Mouse (Mus musculus) neural tube, embryonic 14.5 days (tissue): ENCODE results near the gene Gstm4. TPM values are rescaled to one million over a fixed set of nuclear protein-coding genes. Genes with fewer than 3 reads are reported as not detected.

Experiments
- ATAC-seq: fragments of 200-750 bp; cut with Nextera tagmentation; 2 replicates; pipeline ENCODE4 v1.8.0; 2017; ENCODE audit warnings: low read depth, mild to moderate bottlenecking, moderate TSS enrichment, moderate library complexity
- H3K27ac ChIP-seq: fragments of 300-500 bp; sonication (generic); 2 replicates; pipeline ENCODE4 v1.5.1; 2014; ENCODE audit warnings: low read depth, mild to moderate bottlenecking, control low read depth, low read length, moderate library complexity, mixed read lengths
- H3K27me3 ChIP-seq: fragments of 300-500 bp; sonication (generic); 2 replicates; pipeline ENCODE4 v1.6.1; 2014; ENCODE audit warnings: low read length; ENCODE audit not compliant: control insufficient read depth, insufficient read depth
- H3K36me3 ChIP-seq: fragments of 300-500 bp; sonication (generic); 2 replicates; pipeline ENCODE4 v1.6.1; 2014; ENCODE audit warnings: low read length, mixed read lengths; ENCODE audit not compliant: control insufficient read depth, insufficient read depth
- H3K4me1 ChIP-seq: fragments of 300-500 bp; sonication (generic); 2 replicates; pipeline ENCODE4 v1.6.1; 2014; ENCODE audit warnings: low read length; ENCODE audit not compliant: control insufficient read depth, insufficient read depth
- H3K4me2 ChIP-seq: fragments of 300-500 bp; sonication (generic); 2 replicates; pipeline ENCODE4 v1.6.1; 2014; ENCODE audit warnings: mild to moderate bottlenecking, low read depth, low read length, control low read depth
- H3K4me3 ChIP-seq: fragments of 300-500 bp; sonication (generic); 2 replicates; pipeline ENCODE4 v1.5.1; 2014; ENCODE audit warnings: low read depth, low read length, control low read depth, mixed read lengths
- H3K9ac ChIP-seq: fragments of 300-500 bp; sonication (generic); replicated peaks from 2 replicates; pipeline ENCODE4 v1.6.1; 2014; ENCODE audit warnings: low read depth, mild to moderate bottlenecking, control low read depth, low read length, mixed read lengths
- H3K9me3 ChIP-seq: fragments of 300-500 bp; sonication (generic); 2 replicates; pipeline ENCODE4 v1.6.1; 2016; ENCODE audit warnings: low read length; ENCODE audit not compliant: control insufficient read depth
- WGBS: fragments of 180-500 bp; shearing (Covaris S2); extraction: QIAGEN DNeasy Blood & Tissue Kit; methylation state at CpG from one replicate; pipeline ENCODE4 v1.1.7; 2014; 5-methylcytosine and 5-hydroxymethylcytosine counted together
- polyA plus RNA-seq: library from polyadenylated mRNA; unstranded; fragments of >200 nt; fragmentation: Nextera tagmentation; extraction: Ambion mirVana; gene quantifications from 2 replicates; pipeline ENCODE4 v1.2.1, GENCODE M21; 2014

Gene Gstm4
- polyA plus RNA-seq, 1 experiment from 2014 or later = 18.6 TPM

DNA sequence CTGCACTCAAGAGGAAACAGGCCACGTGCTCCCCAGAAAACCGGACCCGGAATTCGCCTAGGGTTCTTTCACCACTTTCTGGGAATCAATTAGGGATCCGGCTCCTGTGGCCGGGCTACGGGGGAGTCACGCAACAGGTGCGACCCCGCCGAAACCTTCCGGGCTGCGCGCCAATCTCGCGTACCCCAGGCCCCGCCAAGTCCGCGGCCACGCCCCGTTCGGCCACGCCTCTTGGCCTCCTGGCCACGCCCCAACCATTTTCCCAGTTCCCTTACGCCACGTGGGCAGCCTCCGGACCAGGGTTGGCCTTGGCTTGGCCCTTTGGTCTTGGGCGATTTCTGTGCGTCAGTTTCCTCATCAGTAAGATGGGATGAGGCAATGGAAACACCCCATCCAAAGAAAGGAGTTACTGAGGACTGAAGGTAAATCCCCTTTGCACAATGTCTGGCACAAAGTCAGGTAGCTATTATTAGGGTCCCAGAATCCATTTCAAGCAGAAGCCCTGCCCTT lies 41.8 kb upstream of the Gstm4 start, which contains the start of gene Ampd2:
Gene Ampd2 (minus strand): TSS at position 182 of the 510 bp plus-strand sequence.
- H3K27me3 ChIP-seq = no peaks in the 10 kb centered on the region
- peak within 1 kb of the TSS; percentile 55 for H3K4me3 ChIP-seq
- H3K36me3 ChIP-seq = no peaks in the 10 kb centered on the region
- ATAC-seq = no peak
- peak within 1 kb of the TSS; percentile 59 for H3K9ac ChIP-seq
- H3K27ac ChIP-seq = peak within 1 kb of the TSS; percentile 79
- WGBS = under 1% methylated on average over 29 of the region's 29 CpGs
- H3K4me2 ChIP-seq = peak within 1 kb of the TSS; percentile 99
- H3K4me1 ChIP-seq = peaks cover 32% of the 10 kb centered on the region
- no peaks in the 10 kb centered on the region for H3K9me3 ChIP-seq

DNA sequence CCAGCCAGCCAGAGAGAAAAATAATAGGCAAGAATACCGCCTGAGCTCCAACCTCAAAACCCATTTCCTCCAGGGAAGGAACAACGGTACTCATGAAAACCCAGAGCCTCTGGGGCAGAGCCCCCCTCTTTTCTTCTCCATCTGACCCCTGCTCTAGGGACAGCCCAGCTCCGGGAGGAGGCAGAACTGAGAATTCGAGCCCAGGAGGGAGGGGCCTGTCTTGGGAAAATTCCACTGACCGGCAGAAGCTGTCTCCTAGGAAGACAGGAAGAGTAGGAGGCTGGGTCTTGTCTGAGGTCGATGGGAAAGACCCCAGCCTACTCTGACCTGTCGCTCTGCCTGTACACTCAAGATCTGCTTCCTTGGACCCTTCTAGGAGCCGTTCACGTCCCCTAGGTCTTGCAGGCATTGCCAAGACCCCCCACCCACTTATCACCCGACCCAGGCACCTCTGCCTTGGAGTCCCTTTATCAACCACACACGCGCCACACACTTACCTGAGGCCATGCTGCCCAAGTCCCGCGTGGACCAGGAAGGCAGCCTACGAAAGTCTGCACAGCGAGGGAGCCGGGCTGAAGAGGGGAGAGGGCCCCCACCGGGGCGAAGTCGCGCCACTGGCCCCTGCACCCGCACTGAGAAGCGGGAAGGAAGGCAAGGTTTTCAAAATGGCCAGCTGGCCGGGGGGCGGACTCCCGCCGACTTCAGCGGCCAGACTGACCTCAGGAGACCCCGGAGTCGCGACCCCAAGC lies 41.2 kb upstream of the Gstm4 start:
- peak; percentile 62 for ATAC-seq
- Histone ChIP-seq H3K4me1 (peaks cover 32% of the 10 kb centered on the region), H3K27me3 (no peaks in the 10 kb centered on the region), H3K27ac (peak overlapping the region; percentile 79), H3K4me2 (peak overlapping the region; percentile 99), H3K36me3 (no peaks in the 10 kb centered on the region), H3K9me3 (no peaks in the 10 kb centered on the region), H3K4me3 (peak overlapping the region; percentile 55), H3K9ac (peak overlapping the region; percentile 59)
- under 1% methylated on average over 31 of the region's 31 CpGs for WGBS

DNA sequence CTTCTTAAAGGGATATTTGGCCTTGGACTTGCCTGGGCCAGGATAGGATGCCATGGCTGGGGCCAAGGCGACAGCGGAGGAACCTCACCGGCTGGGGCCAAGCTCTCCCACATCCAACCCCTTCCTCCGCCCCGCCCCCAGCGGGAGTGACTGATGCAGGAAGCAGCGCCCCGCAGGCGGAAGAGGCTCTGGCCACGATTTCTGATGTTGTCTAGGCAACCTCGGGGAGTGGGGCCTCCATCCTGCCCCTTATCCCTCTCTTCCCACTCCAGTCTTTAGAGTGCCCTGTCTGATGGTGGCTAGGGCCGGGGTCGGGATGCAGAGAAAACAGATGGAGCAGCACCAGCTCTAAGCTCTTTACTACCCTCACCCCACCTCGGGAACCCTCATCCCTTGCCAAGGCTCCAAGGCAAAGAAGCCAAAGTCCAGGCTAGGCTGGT lies 40.6 kb upstream of the Gstm4 start:
- Histone ChIP-seq H3K4me3 (peak overlapping the region; percentile 55), H3K27me3 (no peaks in the 10 kb centered on the region), H3K4me2 (peak overlapping the region; percentile 99), H3K9me3 (no peaks in the 10 kb centered on the region), H3K36me3 (no peaks in the 10 kb centered on the region), H3K27ac (peak overlapping the region; percentile 79), H3K4me1 (peaks cover 32% of the 10 kb centered on the region), H3K9ac (peak overlapping the region; percentile 59)
- 0% methylated on average over 13 of the region's 14 CpGs for WGBS
- peak; percentile 92 for ATAC-seq

DNA sequence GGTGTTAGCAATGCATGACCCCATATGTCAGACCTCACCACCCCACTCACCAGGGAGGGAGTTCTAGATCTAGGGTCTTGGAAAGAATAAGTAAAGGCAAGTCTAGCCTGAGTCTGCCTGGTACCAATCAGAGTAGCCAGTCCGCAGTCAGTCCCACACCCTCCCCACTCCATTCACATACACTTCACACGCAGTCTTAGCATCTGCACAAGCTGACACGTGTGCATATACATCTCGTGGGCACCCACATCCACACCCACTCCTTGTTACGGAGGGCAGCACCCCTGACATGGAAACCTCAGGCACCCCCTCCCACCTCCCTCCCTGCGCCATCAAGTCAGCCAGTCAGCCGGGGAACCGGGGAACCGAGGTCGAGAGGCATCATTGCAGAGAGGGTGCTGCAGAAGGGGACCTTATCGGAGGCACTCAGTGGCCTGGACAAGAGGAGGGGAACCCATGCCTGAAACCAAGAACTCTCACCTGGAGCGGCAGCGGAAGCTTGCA lies 40.1 kb upstream of the Gstm4 start:
- 13% methylated on average over 13 of the region's 13 CpGs for WGBS
- H3K27me3 ChIP-seq = no peaks in the 10 kb centered on the region
- H3K9ac ChIP-seq = peak overlapping the region; percentile 59
- ATAC-seq = peak; percentile 50
- peak overlapping the region; percentile 55 for H3K4me3 ChIP-seq
- no peaks in the 10 kb centered on the region; the same call in 1 of the 2 replicates for H3K36me3 ChIP-seq
- H3K4me2 ChIP-seq = peak overlapping the region; percentile 99
- peaks cover 32% of the 10 kb centered on the region for H3K4me1 ChIP-seq
- H3K27ac ChIP-seq = peak overlapping the region; percentile 79
- no peaks in the 10 kb centered on the region for H3K9me3 ChIP-seq

DNA sequence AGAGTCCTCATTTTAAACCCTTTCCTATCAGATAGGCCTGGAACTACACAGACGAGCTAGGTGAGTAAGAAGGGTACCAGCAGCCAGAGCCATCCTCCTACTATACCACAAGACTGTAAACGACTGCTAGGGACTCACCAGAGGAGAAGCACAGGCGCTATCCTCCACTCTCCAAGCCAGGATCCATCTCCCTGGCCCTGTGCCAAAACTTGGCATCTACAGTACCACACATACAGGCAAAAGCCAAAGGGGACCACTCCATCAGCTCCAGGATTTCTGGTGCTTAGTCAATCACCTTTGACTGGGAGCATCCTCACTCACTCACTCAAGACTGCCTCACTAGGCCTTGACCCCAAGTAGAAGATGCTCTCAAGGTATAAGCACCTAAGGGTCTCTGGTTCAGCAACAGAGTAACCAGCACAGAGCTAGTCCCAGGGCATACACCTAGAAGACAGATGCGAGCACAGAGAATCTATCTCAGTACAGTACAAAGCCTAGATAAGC lies 39.3 kb upstream of the Gstm4 start:
- 69% methylated on average over 4 of the region's 4 CpGs for WGBS
- Histone ChIP-seq H3K4me3 (0 out of 2 replicates have a peak overlapping the region, but pooled peaks have one; percentile 55), H3K27me3 (no peaks in the 10 kb centered on the region), H3K36me3 (peaks cover 3% of the 10 kb centered on the region; the same call in 1 of the 2 replicates), H3K4me1 (peaks cover 32% of the 10 kb centered on the region), H3K9ac (no peak overlapping the region), H3K4me2 (peak overlapping the region; percentile 99), H3K9me3 (no peaks in the 10 kb centered on the region), H3K27ac (no peak overlapping the region)
- no peak for ATAC-seq

DNA sequence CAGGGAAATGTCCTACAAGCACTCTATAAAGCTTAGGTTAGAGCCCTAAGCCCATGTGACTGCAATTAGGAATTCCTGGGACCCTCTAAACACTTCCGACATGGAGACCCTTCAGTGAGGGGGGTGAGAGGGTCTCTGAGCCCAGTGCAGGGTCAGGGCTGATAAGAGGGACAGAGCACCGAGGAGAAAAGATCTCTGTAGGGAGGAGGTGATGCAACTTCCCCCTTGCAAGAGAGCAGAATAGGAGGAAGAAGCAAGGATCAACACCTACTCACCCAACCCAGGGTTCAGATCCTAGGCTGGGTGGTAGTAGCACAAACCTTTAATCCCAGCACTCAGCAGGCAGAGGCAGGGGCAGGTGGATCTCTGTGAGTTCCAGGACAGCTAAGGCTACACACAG lies 38.5 kb upstream of the Gstm4 start:
- 61% methylated on average over 2 of the region's 2 CpGs for WGBS
- Histone ChIP-seq H3K9me3 (no peaks in the 10 kb centered on the region), H3K27ac (no peak overlapping the region), H3K4me3 (no peak overlapping the region), H3K4me2 (no peak overlapping the region), H3K4me1 (peaks cover 32% of the 10 kb centered on the region), H3K36me3 (peaks cover 6% of the 10 kb centered on the region; the same call in 1 of the 2 replicates), H3K27me3 (no peaks in the 10 kb centered on the region), H3K9ac (no peak overlapping the region)
- ATAC-seq = no peak

DNA sequence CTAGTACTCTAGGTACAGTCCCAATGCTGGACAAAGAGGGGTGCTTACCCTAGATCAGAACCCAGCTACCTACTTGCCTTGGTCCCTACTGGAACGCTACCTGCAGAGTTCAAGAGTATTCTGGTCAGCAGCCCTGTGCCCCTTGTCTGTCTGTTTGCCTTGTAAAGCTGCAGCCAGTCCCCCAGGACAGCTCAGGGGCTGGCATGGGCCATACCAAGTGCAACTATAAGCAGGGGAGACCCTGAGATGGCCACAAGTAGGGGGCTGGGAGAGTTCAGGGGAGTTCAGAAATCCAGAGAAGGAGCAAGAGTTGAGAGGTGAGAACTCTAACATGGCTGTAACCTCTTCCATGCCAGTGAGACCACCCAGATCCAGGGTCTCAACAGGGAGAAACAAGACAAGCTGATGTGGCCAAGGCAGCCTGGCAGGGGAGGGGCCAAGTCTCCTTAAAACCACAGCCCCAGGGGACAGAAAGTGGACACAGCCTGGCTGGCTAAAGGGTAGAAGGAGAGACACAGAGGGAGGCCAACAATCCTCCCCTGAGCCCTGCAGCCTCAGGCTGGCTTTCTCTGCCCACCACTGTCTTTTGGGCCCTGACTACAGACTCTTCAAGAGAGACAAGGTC lies 37.7 kb upstream of the Gstm4 start:
- H3K4me1 ChIP-seq = peaks cover 32% of the 10 kb centered on the region
- H3K4me3 ChIP-seq = no peak overlapping the region
- WGBS = 60% methylated on average over 1 of the region's 1 CpGs
- ATAC-seq = no peak
- 0 out of 2 replicates have a peak overlapping the region, but pooled peaks have one; percentile 28 for H3K9ac ChIP-seq
- peaks cover 6% of the 10 kb centered on the region for H3K36me3 ChIP-seq
- peak overlapping the region; percentile 14; the same call in 1 of the 2 replicates for H3K4me2 ChIP-seq
- no peaks in the 10 kb centered on the region for H3K27me3 ChIP-seq
- H3K27ac ChIP-seq = no peak overlapping the region
- no peaks in the 10 kb centered on the region for H3K9me3 ChIP-seq

DNA sequence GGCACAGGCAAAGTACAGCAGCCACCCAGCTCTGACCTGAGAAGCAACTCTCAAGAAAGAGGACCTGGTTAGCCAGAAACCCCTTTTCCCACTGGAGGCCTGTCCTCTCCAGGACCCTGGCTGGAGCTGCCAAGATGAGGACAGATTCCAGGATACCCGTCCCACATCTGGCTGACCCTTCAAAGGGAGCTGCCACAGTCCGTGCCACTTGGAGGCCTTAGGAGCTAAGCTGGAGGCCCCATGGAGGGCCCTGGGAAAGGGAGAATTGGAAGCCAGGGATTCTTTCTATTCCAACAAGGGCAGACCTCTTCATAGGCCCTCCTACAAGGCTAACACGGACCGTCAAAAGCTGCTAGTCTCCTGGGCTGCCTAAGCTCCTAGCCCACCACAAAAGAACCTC lies 37.0 kb upstream of the Gstm4 start:
- ATAC-seq = no peak
- 74% methylated on average over 4 of the region's 4 CpGs for WGBS
- Histone ChIP-seq H3K9me3 (no peaks in the 10 kb centered on the region), H3K36me3 (peaks cover 6% of the 10 kb centered on the region), H3K9ac (0 out of 2 replicates have a peak overlapping the region, but pooled peaks have one; percentile 28), H3K4me1 (peaks cover 32% of the 10 kb centered on the region), H3K27me3 (no peaks in the 10 kb centered on the region), H3K27ac (no peak overlapping the region), H3K4me2 (0 out of 2 replicates have a peak overlapping the region, but pooled peaks have one; percentile 14), H3K4me3 (no peak overlapping the region)
